Mouse (Mus musculus) limb, embryonic 14.5 days (tissue): ENCODE results near the gene Armc10. TPM values are rescaled to one million over a fixed set of nuclear protein-coding genes. Genes with fewer than 3 reads are reported as not detected.
"Not testable (repeated sequence)": the region's sequence is repeated elsewhere in the genome, so short reads cannot be mapped to it uniquely, and the experiment has no call there.

Source experiments
- ATAC-seq: fragments of 200-750 bp; cut with Nextera tagmentation; 2 replicates; pipeline ENCODE4 v1.8.0; 2017; ENCODE audit warnings: low read depth, moderate number of reproducible peaks, moderate TSS enrichment; ENCODE audit not compliant: low FRiP score
- DNase-seq: peaks from one replicate; pipeline ENCODE4 v3.0.0-alpha.2; 2015; ENCODE audit warnings: low spot score
- H3K27ac ChIP-seq: fragments of 300-500 bp; sonication (generic); replicated peaks from 2 replicates; pipeline ENCODE4 v1.5.1; 2014; ENCODE audit warnings: low read depth, mild to moderate bottlenecking, low read length, moderate library complexity, mixed read lengths
- H3K27me3 ChIP-seq: fragments of 300-500 bp; sonication (generic); 2 replicates; pipeline ENCODE4 v1.6.1; 2014; ENCODE audit warnings: low read length, mixed read lengths; ENCODE audit not compliant: control insufficient read depth, insufficient read depth
- H3K36me3 ChIP-seq: fragments of 300-500 bp; sonication (generic); 2 replicates; pipeline ENCODE4 v1.6.1; 2014; ENCODE audit warnings: mild to moderate bottlenecking, low read length, moderate library complexity, mixed read lengths; ENCODE audit not compliant: control insufficient read depth, insufficient read depth
- H3K4me1 ChIP-seq: fragments of 300-500 bp; sonication (generic); 2 replicates; pipeline ENCODE4 v1.6.1; 2014; ENCODE audit warnings: antibody characterized with exemption, low read length, mixed read lengths; ENCODE audit not compliant: control insufficient read depth, insufficient read depth
- H3K4me2 ChIP-seq: fragments of 300-500 bp; sonication (generic); replicated peaks from 2 replicates; pipeline ENCODE4 v1.6.1; 2014; ENCODE audit warnings: low read depth, mild to moderate bottlenecking, low read length, moderate library complexity; ENCODE audit not compliant: severe bottlenecking
- H3K4me3 ChIP-seq: fragments of 300-500 bp; sonication (generic); replicated peaks from 2 replicates; pipeline ENCODE4 v1.5.1; 2014; ENCODE audit warnings: low read length
- H3K9ac ChIP-seq: fragments of 300-500 bp; sonication (generic); 2 replicates; pipeline ENCODE4 v1.6.1; 2014; ENCODE audit warnings: mild to moderate bottlenecking, low read depth, low read length, moderate library complexity; ENCODE audit not compliant: severe bottlenecking
- H3K9me3 ChIP-seq: fragments of 300-500 bp; sonication (generic); 2 replicates; pipeline ENCODE4 v1.6.1; 2016; ENCODE audit warnings: low read length; ENCODE audit not compliant: control insufficient read depth
- POLR2A ChIP-seq: fragments of 200-500 bp; IDR thresholded peaks from 2 replicates; pipeline ENCODE4 v1.8.0; 2012; ENCODE audit warnings: inconsistent platforms, mild to moderate bottlenecking, moderate library complexity, borderline replicate concordance; ENCODE audit not compliant: insufficient read depth, insufficient read length; ENCODE audit errors: extremely low read depth
- WGBS: fragments of 180-500 bp; shearing (Covaris S2); extraction: QIAGEN DNeasy Blood & Tissue Kit; methylation state at CpG from one replicate; pipeline ENCODE4 v1.1.7; 2014; 5-methylcytosine and 5-hydroxymethylcytosine counted together
- polyA plus RNA-seq, 2 experiments: library from polyadenylated mRNA; depleted of rRNA in 1 of 2; stranded (reverse) in 1 of 2; unstranded in 1 of 2; fragments of >200 nt; fragmentation: Nextera tagmentation in 1 of 2; extraction: Ambion mirVana in 1 of 2; gene quantifications; 2 replicates each; pipeline versions ENCODE4 v1.2.1 to v1.2.3; 2012 to 2014

The Armc10 gene
- polyA plus RNA-seq, 2 experiments = 44.4 to 56.0 TPM

DNA sequence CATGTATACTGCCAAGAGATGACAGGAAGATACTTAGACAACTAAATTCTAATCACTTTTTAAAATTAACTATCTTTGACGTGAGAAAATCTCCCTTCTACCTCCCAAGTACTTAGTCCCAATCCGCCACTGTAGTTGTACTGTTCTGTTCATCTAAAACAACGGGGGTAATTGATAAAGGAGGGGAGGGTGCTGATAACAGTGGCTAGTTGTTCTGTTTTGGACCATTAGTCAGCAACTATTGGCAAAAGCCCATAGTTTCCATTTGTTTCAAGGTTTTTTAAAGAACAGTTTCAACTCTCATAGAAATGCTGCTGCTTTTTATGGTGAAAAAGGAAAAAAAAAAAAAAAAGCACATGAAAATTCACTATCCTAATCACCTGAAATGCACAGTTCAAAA, 58.1 kb downstream of the Armc10 start:
- Histone ChIP-seq H3K9me3 (no peaks in the 10 kb centered on the region), H3K4me1 (no peaks in the 10 kb centered on the region), H3K36me3 (no peaks in the 10 kb centered on the region), H3K27ac (no peak overlapping the region), H3K4me2 (no peak overlapping the region), H3K4me3 (no peak overlapping the region), H3K27me3 (no peaks in the 10 kb centered on the region), H3K9ac (no peak overlapping the region)
- no peak for TF ChIP-seq POLR2A
- 84% methylated on average over 3 of the region's 3 CpGs for WGBS
- DNase-seq (no peak), ATAC-seq (no peak)

DNA sequence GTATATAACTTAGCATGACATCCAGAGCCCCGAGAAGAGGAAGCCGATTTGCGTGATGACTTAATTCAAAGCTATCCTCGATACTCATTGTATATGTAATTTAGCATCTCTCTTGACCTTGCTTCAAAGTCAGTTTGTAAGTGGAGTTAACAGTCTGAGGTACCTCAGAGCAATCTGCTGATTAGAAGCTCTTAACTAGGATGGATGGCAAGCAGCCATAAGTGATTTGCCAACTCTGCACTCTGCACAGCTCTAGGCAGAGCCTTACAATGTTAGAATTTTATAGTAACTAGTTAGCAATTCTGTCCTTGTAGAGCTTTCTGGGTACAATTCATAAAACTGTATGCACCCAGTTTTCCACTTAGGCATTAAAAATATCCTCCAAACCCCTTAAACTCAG, 60.9 kb downstream of the Armc10 start:
- Histone ChIP-seq H3K4me3 (no peak overlapping the region), H3K4me2 (no peak overlapping the region), H3K9me3 (no peaks in the 10 kb centered on the region), H3K4me1 (no peaks in the 10 kb centered on the region), H3K27me3 (no peaks in the 10 kb centered on the region), H3K27ac (no peak overlapping the region), H3K36me3 (no peaks in the 10 kb centered on the region), H3K9ac (no peak overlapping the region)
- WGBS = 92% methylated on average over 4 of the region's 4 CpGs
- TF ChIP-seq POLR2A = no peak
- DNase-seq = no peak
- no peak for ATAC-seq

DNA sequence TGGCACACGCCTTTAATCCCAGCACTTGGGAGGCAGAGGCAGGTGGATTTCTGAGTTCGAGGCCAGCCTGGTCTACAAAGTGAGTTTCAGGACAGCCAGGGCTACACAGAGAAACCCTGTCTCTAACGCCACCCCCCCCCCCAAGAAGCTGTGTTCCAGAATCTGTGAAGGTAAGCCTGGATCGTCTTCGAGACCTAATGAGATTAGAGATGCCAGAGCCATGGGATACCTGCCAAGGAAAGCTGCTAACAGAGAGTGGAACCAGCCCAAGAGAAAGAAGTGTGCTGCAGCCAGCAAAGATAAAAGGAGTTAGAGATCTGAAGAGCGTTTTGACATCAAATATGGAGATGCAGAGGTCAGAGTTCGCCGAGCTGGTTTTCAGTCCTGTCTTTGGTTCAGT, 62.4 kb downstream of the Armc10 start:
- not testable (repeated sequence) for H3K9me3 ChIP-seq, H3K9ac ChIP-seq
- WGBS = 86% methylated on average over 8 of the region's 8 CpGs

More for the DNA sequence above, 62.4 kb downstream of the Armc10 start:
- H3K27ac ChIP-seq, H3K4me2 ChIP-seq, ATAC-seq, DNase-seq, H3K27me3 ChIP-seq, H3K36me3 ChIP-seq, H3K4me3 ChIP-seq, H3K4me1 ChIP-seq: not testable (repeated sequence)

Other genes with a start within 250 kb of the Armc10 start
- gene Ccdc146, start 221.1 kb upstream of the Armc10 start, polyA plus RNA-seq (2012; rRNA removed) = 0.09 TPM in 2 replicates
- 0.11 and 0.18 TPM in 2 replicates for gene Ccdc146, start 221.1 kb upstream of the Armc10 start, polyA plus RNA-seq (2014; fragmentation: Nextera tagmentation; extraction: Ambion mirVana)
- 4.4 TPM in 2 replicates for gene Fam185a, start 220.9 kb upstream of the Armc10 start, polyA plus RNA-seq (2012; rRNA removed)
- 4.9 and 5.3 TPM in 2 replicates for gene Fam185a, start 220.9 kb upstream of the Armc10 start, polyA plus RNA-seq (2014; fragmentation: Nextera tagmentation; extraction: Ambion mirVana)
- 87.7 and 102 TPM in 2 replicates for gene Lrrc17, start 102.3 kb upstream of the Armc10 start, polyA plus RNA-seq (2012; rRNA removed)
- gene Lrrc17, start 102.3 kb upstream of the Armc10 start, polyA plus RNA-seq (2014; fragmentation: Nextera tagmentation; extraction: Ambion mirVana) = 109 and 116 TPM in 2 replicates
- 0.15 and 0.28 TPM in 2 replicates for gene Fbxl13, start 179 bp upstream of the Armc10 start, polyA plus RNA-seq (2012; rRNA removed)
- 0.25 and 0.33 TPM in 2 replicates for gene Fbxl13, start 179 bp upstream of the Armc10 start, polyA plus RNA-seq (2014; fragmentation: Nextera tagmentation; extraction: Ambion mirVana)
- 2.3 and 2.7 TPM in 2 replicates for gene Napepld, start 55.6 kb downstream of the Armc10 start, polyA plus RNA-seq (2012; rRNA removed)
- gene Napepld, start 55.6 kb downstream of the Armc10 start, polyA plus RNA-seq (2014; fragmentation: Nextera tagmentation; extraction: Ambion mirVana) = 2.1 and 2.2 TPM in 2 replicates
- gene Pmpcb, start 91.3 kb downstream of the Armc10 start, polyA plus RNA-seq (2012; rRNA removed) = 63.2 and 80.0 TPM in 2 replicates
- 82.7 and 85.1 TPM in 2 replicates for gene Pmpcb, start 91.3 kb downstream of the Armc10 start, polyA plus RNA-seq (2014; fragmentation: Nextera tagmentation; extraction: Ambion mirVana)
- 12.4 and 25.4 TPM in 2 replicates for gene Dnajc2, start 139.4 kb downstream of the Armc10 start, polyA plus RNA-seq (2012; rRNA removed)
- gene Dnajc2, start 139.4 kb downstream of the Armc10 start, polyA plus RNA-seq (2014; fragmentation: Nextera tagmentation; extraction: Ambion mirVana) = 60.2 and 61.1 TPM in 2 replicates
- 64.9 and 89.1 TPM in 2 replicates for gene Psmc2, start 139.5 kb downstream of the Armc10 start, polyA plus RNA-seq (2012; rRNA removed)
- gene Psmc2, start 139.5 kb downstream of the Armc10 start, polyA plus RNA-seq (2014; fragmentation: Nextera tagmentation; extraction: Ambion mirVana) = 165 and 174 TPM in 2 replicates
- gene Slc26a5, start 219.8 kb downstream of the Armc10 start, polyA plus RNA-seq (2012; rRNA removed) = 0.01 and 0.04 TPM in 2 replicates
- gene Slc26a5, start 219.8 kb downstream of the Armc10 start, polyA plus RNA-seq (2014; fragmentation: Nextera tagmentation; extraction: Ambion mirVana) = not detected in 2 replicates